Mouse (Mus musculus): ENCODE measurements at regions not wholly inside any gene's neighbourhood (a gene's known extent, or its start where the extent isn't known, plus 50 kb on each side); places are given as distances from the start of the nearest gene placed in this dataset.

DNA sequence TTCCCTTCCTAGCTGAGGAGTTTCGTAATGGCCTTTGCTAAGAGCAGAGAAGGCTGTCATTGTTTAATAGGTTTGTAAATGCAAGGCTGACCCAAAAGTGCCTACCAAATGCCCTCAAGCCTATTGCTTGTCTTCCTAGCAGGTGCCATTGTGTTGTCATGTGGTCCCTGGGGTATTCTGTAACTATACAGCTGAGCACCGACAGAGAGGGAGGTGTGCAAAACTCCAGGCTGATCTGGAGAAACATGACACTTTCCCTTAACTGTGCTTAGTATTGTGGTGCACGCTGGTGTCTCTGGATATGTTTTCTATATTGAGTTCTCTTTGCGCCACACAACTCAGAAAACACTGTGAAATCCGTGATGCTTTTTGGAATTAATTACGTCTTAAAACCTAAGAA, 685.4 kb upstream of the Kirrel3 start:
- Histone ChIP-seq H3K4me3 (ENCODE audit: low read depth, low read length) (no peak overlapping the region), H3K36me3 (replicated peaks) (no peaks in the 10 kb centered on the region), H3K9me3 (replicated peaks) (no peaks in the 10 kb centered on the region), H3K4me1 (ENCODE audit: insufficient read depth, low read depth, low read length) (no peaks in the 10 kb centered on the region), H3K27me3 (ENCODE audit: insufficient read depth, low read length) (no peaks in the 10 kb centered on the region)
- DNase-seq (ENCODE audit: low spot score): no peak
- no peak for ATAC-seq (ENCODE audit: extremely low read depth, insufficient number of reproducible peaks, low FRiP score, poor library complexity, severe bottlenecking)
- no peak for TF ChIP-seq TAL1 (conservative IDR thresholded peaks at IDR 0.05; ENCODE audit: low read depth, low read length)
- TF ChIP-seq CTCF (IDR thresholded peaks at IDR 0.05; ENCODE audit: low read depth, low read length): no peak
- TF ChIP-seq GATA1 (IDR thresholded peaks at IDR 0.05; ENCODE audit: borderline replicate concordance, low read length): no peak
- no peak for TF ChIP-seq GATA2 (IDR thresholded peaks at IDR 0.05; ENCODE audit: borderline replicate concordance, low read depth, low read length)
- no peak for TF ChIP-seq POLR2AphosphoS5 (IDR thresholded peaks at IDR 0.05; ENCODE audit: insufficient replicate concordance, low read depth, low read length)

- no peak overlapping the region for H3K4me3 ChIP-seq (ENCODE audit: low read depth, low read length)
- no peak for TF ChIP-seq CTCF (IDR thresholded peaks at IDR 0.05; ENCODE audit: low read depth, low read length)
- no peak for TF ChIP-seq POLR2AphosphoS5 (IDR thresholded peaks at IDR 0.05; ENCODE audit: insufficient replicate concordance, low read depth, low read length)
- TF ChIP-seq GATA1 (IDR thresholded peaks at IDR 0.05; ENCODE audit: borderline replicate concordance, low read length): no peak
- no peak for TF ChIP-seq TAL1 (conservative IDR thresholded peaks at IDR 0.05; ENCODE audit: low read depth, low read length)
- TF ChIP-seq GATA2 (IDR thresholded peaks at IDR 0.05; ENCODE audit: borderline replicate concordance, low read depth, low read length): no peak
- no peak for ATAC-seq (ENCODE audit: extremely low read depth, insufficient number of reproducible peaks, low FRiP score, poor library complexity, severe bottlenecking)
These were observed 684.9 kb upstream of the Kirrel3 start for GRCm38 (mm10) chr9:33800763-33801162.

GRCm38 (mm10) chr9:33814739-33815368, 670.8 kb upstream of the Kirrel3 start:
- Histone ChIP-seq H3K27me3 (ENCODE audit: insufficient read depth, low read length) (no peaks in the 10 kb centered on the region), H3K36me3 (replicated peaks) (no peaks in the 10 kb centered on the region), H3K4me1 (ENCODE audit: insufficient read depth, low read depth, low read length) (no peaks in the 10 kb centered on the region), H3K4me3 (ENCODE audit: low read depth, low read length) (no peak overlapping the region), H3K9me3 (replicated peaks) (no peaks in the 10 kb centered on the region)
- ATAC-seq (ENCODE audit: extremely low read depth, insufficient number of reproducible peaks, low FRiP score, poor library complexity, severe bottlenecking) (no peak), DNase-seq (ENCODE audit: low spot score) (no peak)
- no peak for TF ChIP-seq GATA1 (IDR thresholded peaks at IDR 0.05; ENCODE audit: borderline replicate concordance, low read length)
- no peak for TF ChIP-seq POLR2AphosphoS5 (IDR thresholded peaks at IDR 0.05; ENCODE audit: insufficient replicate concordance, low read depth, low read length)
- no peak for TF ChIP-seq GATA2 (IDR thresholded peaks at IDR 0.05; ENCODE audit: borderline replicate concordance, low read depth, low read length)
- TF ChIP-seq TAL1 (conservative IDR thresholded peaks at IDR 0.05; ENCODE audit: low read depth, low read length): no peak
- TF ChIP-seq CTCF (IDR thresholded peaks at IDR 0.05; ENCODE audit: low read depth, low read length): no peak

More at GRCm38 (mm10) chr9:33800763-33801162, 684.9 kb upstream of the Kirrel3 start:
- Histone ChIP-seq H3K36me3 (replicated peaks) (no peaks in the 10 kb centered on the region), H3K4me1 (ENCODE audit: insufficient read depth, low read depth, low read length) (no peaks in the 10 kb centered on the region), H3K27me3 (ENCODE audit: insufficient read depth, low read length) (no peaks in the 10 kb centered on the region), H3K9me3 (replicated peaks) (no peaks in the 10 kb centered on the region)
- no peak for DNase-seq (ENCODE audit: low spot score)

GRCm38 (mm10) chr9:33822574-33823394, 662.9 kb upstream of the Kirrel3 start:
- Histone ChIP-seq H3K36me3 (replicated peaks) (no peaks in the 10 kb centered on the region), H3K27me3 (ENCODE audit: insufficient read depth, low read length) (no peaks in the 10 kb centered on the region), H3K9me3 (replicated peaks) (no peaks in the 10 kb centered on the region), H3K4me3 (ENCODE audit: low read depth, low read length) (no peak overlapping the region), H3K4me1 (ENCODE audit: insufficient read depth, low read depth, low read length) (no peaks in the 10 kb centered on the region)
- TF ChIP-seq POLR2AphosphoS5 (IDR thresholded peaks at IDR 0.05; ENCODE audit: insufficient replicate concordance, low read depth, low read length) (no peak), TAL1 (conservative IDR thresholded peaks at IDR 0.05; ENCODE audit: low read depth, low read length) (no peak), GATA1 (IDR thresholded peaks at IDR 0.05; ENCODE audit: borderline replicate concordance, low read length) (no peak), GATA2 (IDR thresholded peaks at IDR 0.05; ENCODE audit: borderline replicate concordance, low read depth, low read length) (no peak), CTCF (IDR thresholded peaks at IDR 0.05; ENCODE audit: low read depth, low read length) (no peak)
- DNase-seq (ENCODE audit: low spot score) (no peak), ATAC-seq (ENCODE audit: extremely low read depth, insufficient number of reproducible peaks, low FRiP score, poor library complexity, severe bottlenecking) (no peak)

DNA sequence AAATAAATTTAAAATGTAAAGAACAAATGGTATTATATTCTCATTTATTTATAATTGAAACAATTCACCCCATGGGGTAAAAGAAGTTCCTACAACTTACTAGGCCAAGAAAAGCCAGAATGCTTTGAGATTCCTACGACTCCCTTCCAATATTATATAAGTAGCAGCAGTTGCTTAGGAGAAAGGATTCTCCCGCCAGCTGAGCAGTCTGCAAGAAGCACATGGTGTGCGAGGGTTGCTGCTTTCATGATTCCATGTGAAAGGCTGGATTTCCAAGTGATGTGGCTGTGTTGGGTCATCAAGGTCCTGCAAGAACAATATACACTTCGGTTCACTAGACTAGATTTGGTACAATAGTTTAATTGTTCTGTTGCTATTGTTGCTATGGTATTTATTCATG, 659.6 kb upstream of the Kirrel3 start:
- TF ChIP-seq GATA2 (IDR thresholded peaks at IDR 0.05; ENCODE audit: borderline replicate concordance, low read depth, low read length) (no peak), CTCF (IDR thresholded peaks at IDR 0.05; ENCODE audit: low read depth, low read length) (no peak), GATA1 (IDR thresholded peaks at IDR 0.05; ENCODE audit: borderline replicate concordance, low read length) (no peak), POLR2AphosphoS5 (IDR thresholded peaks at IDR 0.05; ENCODE audit: insufficient replicate concordance, low read depth, low read length) (no peak), TAL1 (conservative IDR thresholded peaks at IDR 0.05; ENCODE audit: low read depth, low read length) (no peak)
- no peaks in the 10 kb centered on the region for H3K36me3 ChIP-seq (replicated peaks)

GRCm38 (mm10) chr9:33827409-33827808, 658.3 kb upstream of the Kirrel3 start:
- Histone ChIP-seq H3K36me3 (replicated peaks) (no peaks in the 10 kb centered on the region), H3K9me3 (replicated peaks) (no peaks in the 10 kb centered on the region), H3K4me1 (ENCODE audit: insufficient read depth, low read depth, low read length) (no peaks in the 10 kb centered on the region), H3K4me3 (ENCODE audit: low read depth, low read length) (no peak overlapping the region), H3K27me3 (ENCODE audit: insufficient read depth, low read length) (no peaks in the 10 kb centered on the region)
- ATAC-seq (ENCODE audit: extremely low read depth, insufficient number of reproducible peaks, low FRiP score, poor library complexity, severe bottlenecking) (no peak), DNase-seq (ENCODE audit: low spot score) (no peak)
- no peak for TF ChIP-seq CTCF (IDR thresholded peaks at IDR 0.05; ENCODE audit: low read depth, low read length)
- no peak for TF ChIP-seq POLR2AphosphoS5 (IDR thresholded peaks at IDR 0.05; ENCODE audit: insufficient replicate concordance, low read depth, low read length)
- no peak for TF ChIP-seq GATA2 (IDR thresholded peaks at IDR 0.05; ENCODE audit: borderline replicate concordance, low read depth, low read length)
- TF ChIP-seq GATA1 (IDR thresholded peaks at IDR 0.05; ENCODE audit: borderline replicate concordance, low read length): no peak
- no peak for TF ChIP-seq TAL1 (conservative IDR thresholded peaks at IDR 0.05; ENCODE audit: low read depth, low read length)

More for the DNA sequence above, 659.6 kb upstream of the Kirrel3 start:
- no peaks in the 10 kb centered on the region for H3K27me3 ChIP-seq (ENCODE audit: insufficient read depth, low read length)
- no peaks in the 10 kb centered on the region for H3K4me1 ChIP-seq (ENCODE audit: insufficient read depth, low read depth, low read length)
- no peaks in the 10 kb centered on the region for H3K9me3 ChIP-seq (replicated peaks)
- DNase-seq (ENCODE audit: low spot score) (no peak), ATAC-seq (ENCODE audit: extremely low read depth, insufficient number of reproducible peaks, low FRiP score, poor library complexity, severe bottlenecking) (no peak)
- H3K4me3 ChIP-seq (ENCODE audit: low read depth, low read length): no peak overlapping the region
